Mouse (Mus musculus) thymus, adult 2 months (tissue): ENCODE data around the gene Lyzl6.

Experiments
- CTCF ChIP-seq: fragments of 200-500 bp; IDR thresholded peaks from 2 replicates; pipeline ENCODE4 v1.5.1; 2012; ENCODE audit warnings: mild to moderate bottlenecking, control low read depth, low read length, moderate library complexity, borderline replicate concordance; ENCODE audit not compliant: control insufficient read depth, poor library complexity, insufficient read depth; ENCODE audit errors: extremely low read depth
- POLR2A ChIP-seq: fragments of 200-500 bp; IDR thresholded peaks from 2 replicates; pipeline ENCODE4 v1.6.1; 2012; ENCODE audit warnings: mild to moderate bottlenecking, low read length, control low read depth, moderate library complexity; ENCODE audit not compliant: control insufficient read depth, poor library complexity, insufficient read depth; ENCODE audit errors: extremely low read depth

DNA sequence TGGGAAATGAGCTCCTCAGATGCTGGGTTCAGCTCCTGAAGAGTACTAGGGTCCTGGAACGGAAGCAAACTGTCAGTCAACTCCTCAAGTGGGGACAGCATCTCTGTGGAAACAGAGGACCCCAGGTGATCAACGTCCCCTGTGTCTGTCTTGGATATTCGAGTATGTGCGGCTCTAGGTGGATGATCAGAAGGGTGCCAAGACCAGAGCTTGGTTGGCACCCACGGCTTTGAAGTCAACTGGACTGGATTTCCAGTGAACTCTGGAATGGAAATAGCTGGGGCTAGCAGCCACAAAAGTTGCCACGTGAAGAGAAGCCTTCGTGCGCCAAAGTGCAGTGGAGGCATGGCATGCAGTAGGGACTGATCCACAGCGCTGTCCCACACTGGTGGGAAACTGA is 17.6 kb downstream of the Lyzl6 start, which contains the start of gene Gm884:
- TF ChIP-seq POLR2A (no peak), CTCF (no peak)
